Mouse (Mus musculus): ENCODE results near the gene Fam120a. TPM values are rescaled to one million over a fixed set of nuclear protein-coding genes. Genes with fewer than 3 reads are reported as not detected.
A peak's percentile ranks its signal among the peaks of the same experiment; 100 is the strongest.

Gene Fam120a
- total RNA-seq, 2 experiments from 2014 or later, result 76.8 to 77.6 TPM

GRCm38 (mm10) chr13:48966851-48967821, 681 bp downstream of the Fam120a start:
- DNase-seq, result peak; percentile 56
- intact Hi-C loops (cut with DNase I), result no loop called here

GRCm38 (mm10) chr13:48965559-48966525, 2.0 kb downstream of the Fam120a start:
- intact Hi-C loops (cut with DNase I), result no loop called here

GRCm38 (mm10) chr13:48964850-48965249, 3.0 kb downstream of the Fam120a start:
- intact Hi-C loops (cut with DNase I), result no loop called here

More at GRCm38 (mm10) chr13:48965559-48966525, 2.0 kb downstream of the Fam120a start:
- DNase-seq, result peak; percentile 71

GRCm38 (mm10) chr13:48963111-48963510, 4.7 kb downstream of the Fam120a start:
- DNase-seq, result no peak
- intact Hi-C loops (cut with DNase I), result no loop called here

More at GRCm38 (mm10) chr13:48964850-48965249, 3.0 kb downstream of the Fam120a start:
- no peak for DNase-seq

GRCm38 (mm10) chr13:48962519-48962918, 5.3 kb downstream of the Fam120a start:
- intact Hi-C loops (cut with DNase I), result no loop called here
- DNase-seq, result no peak

GRCm38 (mm10) chr13:48958608-48959007, 9.2 kb downstream of the Fam120a start:
- intact Hi-C loops (cut with DNase I), result no loop called here
- DNase-seq, result no peak

GRCm38 (mm10) chr13:48954825-48955224, 13.0 kb downstream of the Fam120a start:
- intact Hi-C loops (cut with DNase I), result no loop called here
- no peak for DNase-seq

GRCm38 (mm10) chr13:48950600-48951241, 17.1 kb downstream of the Fam120a start:
- intact Hi-C loops (cut with DNase I), result no loop called here
- no peak for DNase-seq

- intact Hi-C loops (cut with DNase I), result no loop called here
- DNase-seq, result no peak
Measured at GRCm38 (mm10) chr13:48948951-48949350, 18.9 kb downstream of the Fam120a start.

- intact Hi-C loops (cut with DNase I), result no loop called here
- no peak for DNase-seq
Measured at GRCm38 (mm10) chr13:48944571-48944970, 23.2 kb downstream of the Fam120a start.

- DNase-seq, result no peak
- intact Hi-C loops (cut with DNase I), result no loop called here
Measured at GRCm38 (mm10) chr13:48942471-48942870, 25.3 kb downstream of the Fam120a start.

GRCm38 (mm10) chr13:48941773-48942172, 26.0 kb downstream of the Fam120a start:
- DNase-seq, result no peak

GRCm38 (mm10) chr13:48934597-48934996, 33.2 kb downstream of the Fam120a start:
- no peak for DNase-seq
- intact Hi-C loops (cut with DNase I), result no loop called here

More at GRCm38 (mm10) chr13:48941773-48942172, 26.0 kb downstream of the Fam120a start:
- intact Hi-C loops (cut with DNase I), result no loop called here

GRCm38 (mm10) chr13:48932692-48933091, 35.1 kb downstream of the Fam120a start:
- intact Hi-C loops (cut with DNase I), result no loop called here
- DNase-seq, result no peak

GRCm38 (mm10) chr13:48931687-48932086, 36.1 kb downstream of the Fam120a start:
- intact Hi-C loops (cut with DNase I), result no loop called here
- DNase-seq, result no peak

GRCm38 (mm10) chr13:48931232-48931631, 36.6 kb downstream of the Fam120a start:
- intact Hi-C loops (cut with DNase I), result no loop called here
- DNase-seq, result no peak

- intact Hi-C loops (cut with DNase I), result no loop called here
- DNase-seq, result no peak
Measured at GRCm38 (mm10) chr13:48929535-48930110, 38.2 kb downstream of the Fam120a start.

- DNase-seq, result no peak
- intact Hi-C loops (cut with DNase I), result no loop called here
Measured at GRCm38 (mm10) chr13:48927609-48928008, 40.2 kb downstream of the Fam120a start.

- no peak for DNase-seq
- intact Hi-C loops (cut with DNase I), result no loop called here
Measured at GRCm38 (mm10) chr13:48922712-48923111, 45.1 kb downstream of the Fam120a start.

GRCm38 (mm10) chr13:48921256-48921655, 46.6 kb downstream of the Fam120a start:
- DNase-seq, result no peak
- intact Hi-C loops (cut with DNase I), result no loop called here
